16 mouse cellular contexts compared by ENCODE assay signal in the genomic region with DNA sequence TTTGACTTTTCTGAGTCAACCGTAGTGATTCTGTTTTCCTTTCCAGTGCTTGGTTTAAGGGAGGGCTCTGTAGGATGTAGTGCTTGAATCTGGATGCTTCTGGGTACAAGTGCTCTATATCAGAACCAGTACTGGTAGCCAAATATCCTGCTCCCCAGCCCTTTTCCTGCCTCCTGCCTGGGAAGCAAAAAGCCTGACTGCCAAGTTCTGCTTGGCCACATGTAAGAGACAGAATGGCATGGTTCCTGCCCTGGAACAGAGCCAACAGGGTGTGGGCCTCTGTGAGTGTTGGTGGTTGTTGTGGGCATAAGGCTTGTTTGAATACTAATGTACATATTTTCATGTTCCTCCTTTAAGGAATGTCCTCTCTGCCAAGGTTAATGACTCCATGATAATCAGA.
"Had no signal": no experiment of that assay in that cellular context is flagged by ENCODE, and none has a peak within 500 bp of the region (broad histone marks: within the 10 kb centered on the region; RNA-seq: fewer than 3 reads in every experiment).

No protein-coding gene starts in this region.

- H3K4me3 ChIP-seq: lung, embryonic 15.5 days; midbrain, embryonic 10.5 days; midbrain, embryonic 12.5 days; myocyte; neural tube, embryonic 13.5 days; neural tube, embryonic 15.5 days had no signal

- H3K4me1 ChIP-seq: lung, embryonic 15.5 days; midbrain, embryonic 12.5 days; neural tube, embryonic 13.5 days; neural tube, embryonic 15.5 days had no signal

- DNase-seq: lung, postnatal 4 days; midbrain, embryonic 14.5 days; retina, postnatal 1 day; right cerebral cortex, adult 18-20 months; right cerebral cortex, postnatal 25 days; right cerebral cortex, postnatal 4 days; spleen, adult 18-20 months; thymus, adult 18-20 months; thymus, postnatal 14 days; thymus, postnatal 36 days had no signal
